ENCODE assay signal across 9 mouse cellular contexts in genomic region chr4:150517381-150517780, GRCm38 (mm10).
A peak's percentile ranks its signal among the peaks of the same experiment; 100 is the strongest.
DNase-seq lines count a peak whose midpoint lies in the region; ATAC-seq lines count a peak whose summit lies in the region.
"Had no signal": no experiment of that assay in that cellular context is flagged by ENCODE, and none has a peak within 500 bp of the region (broad histone marks: within the 10 kb centered on the region; RNA-seq: fewer than 3 reads in every experiment).

No protein-coding gene starts in this region.

- DNase-seq in adrenal gland, postnatal 14 days: peak; percentile 26
- no peak for DNase-seq in adrenal gland, adult 8-10 months
- DNase-seq in urinary bladder, postnatal 14 days (ENCODE audit: low spot score): peak; percentile 29
- no peak for DNase-seq in urinary bladder, postnatal 10 days (ENCODE audit: low spot score)
- peak; percentile 11 for DNase-seq in thymus, postnatal 14 days
- DNase-seq in urinary bladder, adult 2 months (ENCODE audit: low spot score): no peak
- no peak for DNase-seq in lung, postnatal 25 days (ENCODE audit: low spot score)

- WGBS in limb, embryonic 13.5 days: 42% methylated on average over 4 of the region's 4 CpGs

- no peak overlapping the region for H3K4me2 ChIP-seq in limb, embryonic 13.5 days (replicated peaks)

- no peaks in the 10 kb centered on the region for H3K27me3 ChIP-seq in limb, embryonic 13.5 days
- H3K27me3 ChIP-seq: CH12.LX had no signal

- peak overlapping the region; percentile 58; the same call in 1 of the 2 replicates for H3K27ac ChIP-seq in limb, embryonic 13.5 days

- H3K9ac ChIP-seq in limb, embryonic 13.5 days: no peak overlapping the region

- no peaks in the 10 kb centered on the region for H3K9me3 ChIP-seq in limb, embryonic 13.5 days

- peaks cover 9% of the 10 kb centered on the region; the same call in 1 of the 2 replicates for H3K4me1 ChIP-seq in limb, embryonic 13.5 days

- H3K36me3 ChIP-seq in limb, embryonic 13.5 days: peaks cover 24% of the 10 kb centered on the region

- H3K4me3 ChIP-seq in limb, embryonic 13.5 days: no peak overlapping the region

- no peak for ATAC-seq in limb, embryonic 13.5 days (ENCODE audit: low FRiP score, low read depth)

Comparison
In these comparisons a context has a peak if more than half of its experiments do, and no peak if none do; other contexts are left out.
1. DNase-seq: peak in adrenal gland, postnatal 14 days (single experiment), urinary bladder, postnatal 14 days (single experiment) and thymus, postnatal 14 days (single experiment); none in adrenal gland, adult 8-10 months (single experiment), urinary bladder, postnatal 10 days (single experiment), urinary bladder, adult 2 months (single experiment) and lung, postnatal 25 days (single experiment).